In the genomic region with DNA sequence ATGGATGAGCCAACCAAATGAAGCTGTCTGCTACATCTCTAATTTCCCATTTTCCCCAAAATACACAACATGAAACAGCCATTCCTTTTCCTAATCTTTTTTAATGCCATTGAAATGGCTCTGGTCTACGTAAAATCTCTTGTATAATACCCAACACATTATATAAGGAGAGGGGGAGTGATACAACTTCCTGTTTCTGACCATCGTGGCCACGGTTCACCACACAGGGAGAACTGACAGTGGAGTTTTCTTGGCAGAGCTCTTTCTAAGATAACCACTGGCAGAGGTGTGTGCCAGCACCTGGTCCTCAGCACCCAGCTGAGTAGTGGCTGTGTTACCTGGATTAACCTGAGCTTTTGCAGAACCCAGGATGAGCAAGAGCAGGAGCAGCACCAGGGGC, we compare ENCODE assay signal across 25 mouse cellular contexts.
A peak's percentile ranks its signal among the peaks of the same experiment; 100 is the strongest.
DNase-seq lines count a peak whose midpoint lies in the region; ATAC-seq and TF ChIP-seq lines count a peak whose summit lies in the region.
"Had no signal": no experiment of that assay in that cellular context is flagged by ENCODE, and none has a peak within 500 bp of the region (broad histone marks: within the 10 kb centered on the region; RNA-seq: fewer than 3 reads in every experiment).

No protein-coding gene starts in this region.

- H3K9me3 ChIP-seq in liver, embryonic 12.5 days (replicated peaks), result no peaks in the 10 kb centered on the region
- H3K9me3 ChIP-seq in hindbrain, embryonic 11.5 days (ENCODE audit: control insufficient read depth, low read length), result no peaks in the 10 kb centered on the region
- H3K9me3 ChIP-seq: embryonic facial prominence, embryonic 10.5 days; embryonic facial prominence, embryonic 13.5 days; forebrain, embryonic 12.5 days; forebrain, embryonic 15.5 days; heart, embryonic 13.5 days; hindbrain, embryonic 13.5 days had no signal

- no peak overlapping the region for H3K27ac ChIP-seq in liver, adult 2 months (replicated peaks; ENCODE audit: insufficient read depth, low read depth, low read length)
- no peak overlapping the region for H3K27ac ChIP-seq in liver, embryonic 12.5 days
- no peak overlapping the region for H3K27ac ChIP-seq in hindbrain, embryonic 11.5 days (ENCODE audit: low read depth, low read length)
- H3K27ac ChIP-seq: embryonic facial prominence, embryonic 10.5 days; embryonic facial prominence, embryonic 13.5 days; forebrain, embryonic 12.5 days; forebrain, embryonic 15.5 days; heart, embryonic 13.5 days; hindbrain, embryonic 13.5 days had no signal

- H3K4me3 ChIP-seq in liver, adult 2 months (ENCODE audit: insufficient read depth, low read depth, low read length), result no peak overlapping the region
- H3K4me3 ChIP-seq in liver, embryonic 12.5 days, result no peak overlapping the region
- no peak overlapping the region for H3K4me3 ChIP-seq in hindbrain, embryonic 11.5 days (ENCODE audit: low read depth, low read length)
- H3K4me3 ChIP-seq: embryonic facial prominence, embryonic 10.5 days; embryonic facial prominence, embryonic 13.5 days; erythroblast, embryonic 14.5 days; forebrain, embryonic 12.5 days; forebrain, embryonic 15.5 days; heart, embryonic 13.5 days; hindbrain, embryonic 13.5 days had no signal

- H3K79me2 ChIP-seq in liver, adult 2 months (ENCODE audit: control insufficient read depth, insufficient read depth, low read length), result no peaks in the 10 kb centered on the region

- TF ChIP-seq POLR2A in liver, adult 2 months (IDR thresholded peaks at IDR 0.05; ENCODE audit: extremely low read depth, insufficient read depth, low read length), result no peak

- H3K27me3 ChIP-seq in liver, adult 2 months (ENCODE audit: control insufficient read depth, insufficient read depth, low read length), result no peaks in the 10 kb centered on the region
- no peaks in the 10 kb centered on the region for H3K27me3 ChIP-seq in liver, embryonic 12.5 days (replicated peaks)
- no peaks in the 10 kb centered on the region for H3K27me3 ChIP-seq in hindbrain, embryonic 11.5 days (ENCODE audit: control insufficient read depth, insufficient read depth, low read length)
- H3K27me3 ChIP-seq: embryonic facial prominence, embryonic 13.5 days; forebrain, embryonic 12.5 days; forebrain, embryonic 15.5 days; heart, embryonic 13.5 days; hindbrain, embryonic 13.5 days had no signal

- ATAC-seq in liver, embryonic 12.5 days, result no peak
- peak; percentile 88 for ATAC-seq in megakaryocyte progenitor cell, adult 5-6 weeks (replicated peaks; ENCODE audit: poor library complexity)
- no peak for ATAC-seq in hindbrain, embryonic 11.5 days (ENCODE audit: low FRiP score)
- ATAC-seq: forebrain, embryonic 15.5 days; hindbrain, embryonic 16.5 days; intestine, postnatal 0 days had no signal

- peaks cover 3% of the 10 kb centered on the region for H3K4me1 ChIP-seq in liver, adult 2 months (ENCODE audit: control insufficient read depth, insufficient read depth, low read length)
- H3K4me1 ChIP-seq in liver, embryonic 12.5 days, result no peaks in the 10 kb centered on the region
- no peaks in the 10 kb centered on the region for H3K4me1 ChIP-seq in hindbrain, embryonic 11.5 days (replicated peaks; ENCODE audit: control insufficient read depth, insufficient read depth, low read length)
- H3K4me1 ChIP-seq: embryonic facial prominence, embryonic 10.5 days; embryonic facial prominence, embryonic 13.5 days; forebrain, embryonic 12.5 days; forebrain, embryonic 15.5 days; hindbrain, embryonic 13.5 days had no signal

- peak; percentile 70 for DNase-seq in heart, adult 11 months
- no peak for DNase-seq in heart, postnatal 36 days
- peak; percentile 45 for DNase-seq in liver, adult 2 months (ENCODE audit: extremely low read depth, low read depth, low spot score)
- DNase-seq in hindbrain, embryonic 11.5 days (ENCODE audit: low spot score), result no peak
- DNase-seq: adrenal gland, adult 2 months; adrenal gland, postnatal 14 days; B cell, adult 2 months; cerebellum, adult 11 months; cerebellum, adult 2 months; cerebellum, adult 9-11 months; cerebellum, postnatal 25 days; embryo, embryonic 11 days; gastrocnemius, postnatal 25 days; heart, postnatal 14 days had no signal

- no peak overlapping the region for H3K9ac ChIP-seq in liver, adult 2 months (ENCODE audit: low read depth, low read length)
- no peak overlapping the region for H3K9ac ChIP-seq in liver, embryonic 12.5 days
- H3K9ac ChIP-seq in hindbrain, embryonic 11.5 days (ENCODE audit: low read depth, low read length), result no peak overlapping the region
- H3K9ac ChIP-seq: embryonic facial prominence, embryonic 13.5 days; forebrain, embryonic 12.5 days; forebrain, embryonic 15.5 days; heart, embryonic 13.5 days; hindbrain, embryonic 13.5 days had no signal

- intact Hi-C loops in heart, postnatal 36 days (cut with DNase I), result no loop called here

- 35% methylated on average over 3 of the region's 3 CpGs for WGBS in liver, adult 2 months
- 27% methylated on average over 3 of the region's 3 CpGs for WGBS in liver, embryonic 12.5 days (ENCODE audit: insufficient replicate concordance)
- WGBS in hindbrain, embryonic 11.5 days, result 89% methylated on average over 3 of the region's 3 CpGs

- no peaks in the 10 kb centered on the region for H3K36me3 ChIP-seq in liver, adult 2 months (ENCODE audit: control insufficient read depth, insufficient read depth, low read length)
- no peaks in the 10 kb centered on the region for H3K36me3 ChIP-seq in liver, embryonic 12.5 days
- no peaks in the 10 kb centered on the region for H3K36me3 ChIP-seq in hindbrain, embryonic 11.5 days (ENCODE audit: control insufficient read depth, insufficient read depth, low read length)
- H3K36me3 ChIP-seq: forebrain, embryonic 12.5 days; forebrain, embryonic 15.5 days; heart, embryonic 13.5 days; hindbrain, embryonic 13.5 days had no signal

- no peak for TF ChIP-seq CTCF in liver, adult 2 months (IDR thresholded peaks at IDR 0.05; ENCODE audit: low read depth, low read length)

- no peak overlapping the region for H3K4me2 ChIP-seq in liver, embryonic 12.5 days
- H3K4me2 ChIP-seq in hindbrain, embryonic 11.5 days (replicated peaks; ENCODE audit: low read depth, low read length), result no peak overlapping the region
- H3K4me2 ChIP-seq: embryonic facial prominence, embryonic 13.5 days; forebrain, embryonic 12.5 days; forebrain, embryonic 15.5 days; heart, embryonic 13.5 days; hindbrain, embryonic 13.5 days had no signal

Comparison
In these comparisons a context has a peak if more than half of its experiments do, and no peak if none do; other contexts are left out.
1. DNase-seq: peak in heart, adult 11 months (single experiment) and liver, adult 2 months (single experiment); none in heart, postnatal 36 days (0 of 2) and hindbrain, embryonic 11.5 days (single experiment).